Mouse (Mus musculus) ES-Bruce4 (cell line): ENCODE measurements around the gene Cirbp.

Experiments used
- CTCF ChIP-seq: IDR thresholded peaks from one replicate; pipeline ENCODE4 v1.8.1; 2011; ENCODE audit warnings: low read depth, low read length
- EP300 ChIP-seq: IDR thresholded peaks from 2 replicates; pipeline ENCODE4 v1.6.1; 2011; ENCODE audit warnings: low read depth, low read length; ENCODE audit not compliant: insufficient read depth
- POLR2A ChIP-seq: IDR thresholded peaks from one replicate; pipeline ENCODE4 v1.8.1; 2011; ENCODE audit warnings: low read length; ENCODE audit not compliant: insufficient read depth

- no peak for TF ChIP-seq EP300
- TF ChIP-seq CTCF = no peak
- no peak for TF ChIP-seq POLR2A
Observed at GRCm38 (mm10) chr10:80193976-80194375, 28.2 kb downstream of the Cirbp start.
